16 mouse cellular contexts compared by ENCODE assay signal in genomic region chr9:97602476-97602875, GRCm38 (mm10).
DNase-seq lines count a peak whose midpoint lies in the region; ATAC-seq lines count a peak whose summit lies in the region.
"Had no signal": no experiment of that assay in that cellular context is flagged by ENCODE, and none has a peak within 500 bp of the region (broad histone marks: within the 10 kb centered on the region; RNA-seq: fewer than 3 reads in every experiment).

No protein-coding gene starts in this region.

- peak; percentile 50 for DNase-seq in hindbrain, embryonic 10.5 days (ENCODE audit: low spot score)
- peak; percentile 5 for DNase-seq in adrenal gland, postnatal 25 days
- peak; percentile 13 for DNase-seq in embryonic facial prominence, embryonic 10.5 days (ENCODE audit: low spot score)
- no peak for DNase-seq in heart, postnatal 4 days
- DNase-seq: cerebellum, adult 11-12 months; heart, postnatal 14 days; liver; thymus, postnatal 14 days had no signal

- H3K9me3 ChIP-seq in hindbrain, embryonic 10.5 days: no peaks in the 10 kb centered on the region
- H3K9me3 ChIP-seq in hindbrain, embryonic 12.5 days (replicated peaks): no peaks in the 10 kb centered on the region
- no peaks in the 10 kb centered on the region for H3K9me3 ChIP-seq in embryonic facial prominence, embryonic 10.5 days
- H3K9me3 ChIP-seq in neural tube, embryonic 13.5 days: no peaks in the 10 kb centered on the region
- H3K9me3 ChIP-seq: embryonic facial prominence, embryonic 13.5 days; forebrain, embryonic 13.5 days; kidney, embryonic 15.5 days had no signal

- H3K9ac ChIP-seq in hindbrain, embryonic 12.5 days: no peak overlapping the region
- no peak overlapping the region for H3K9ac ChIP-seq in neural tube, embryonic 13.5 days
- H3K9ac ChIP-seq: embryonic facial prominence, embryonic 13.5 days; forebrain, embryonic 13.5 days; kidney, embryonic 15.5 days had no signal

- H3K4me3 ChIP-seq in hindbrain, embryonic 10.5 days: no peak overlapping the region
- no peak overlapping the region for H3K4me3 ChIP-seq in hindbrain, embryonic 12.5 days
- H3K4me3 ChIP-seq in embryonic facial prominence, embryonic 10.5 days: no peak overlapping the region
- H3K4me3 ChIP-seq in neural tube, embryonic 13.5 days: no peak overlapping the region
- H3K4me3 ChIP-seq: embryonic facial prominence, embryonic 13.5 days; forebrain, embryonic 13.5 days; kidney, embryonic 15.5 days; myocyte had no signal

- WGBS in hindbrain, embryonic 10.5 days: 57% methylated on average over 5 of the region's 5 CpGs
- WGBS in hindbrain, embryonic 12.5 days: 49% methylated on average over 5 of the region's 5 CpGs
- 69% methylated on average over 5 of the region's 5 CpGs for WGBS in embryonic facial prominence, embryonic 10.5 days
- WGBS in neural tube, embryonic 13.5 days: 51% methylated on average over 5 of the region's 5 CpGs

- no peaks in the 10 kb centered on the region for H3K36me3 ChIP-seq in hindbrain, embryonic 10.5 days
- H3K36me3 ChIP-seq in hindbrain, embryonic 12.5 days: no peaks in the 10 kb centered on the region
- no peaks in the 10 kb centered on the region for H3K36me3 ChIP-seq in embryonic facial prominence, embryonic 10.5 days (replicated peaks)
- H3K36me3 ChIP-seq in neural tube, embryonic 13.5 days: no peaks in the 10 kb centered on the region
- H3K36me3 ChIP-seq: embryonic facial prominence, embryonic 13.5 days; kidney, embryonic 15.5 days had no signal

- peaks cover 18% of the 10 kb centered on the region for H3K4me1 ChIP-seq in hindbrain, embryonic 10.5 days (replicated peaks)
- H3K4me1 ChIP-seq in hindbrain, embryonic 12.5 days: peaks cover 7% of the 10 kb centered on the region
- H3K4me1 ChIP-seq in embryonic facial prominence, embryonic 10.5 days: peaks cover 5% of the 10 kb centered on the region; the same call in 1 of the 2 replicates
- peaks cover 21% of the 10 kb centered on the region for H3K4me1 ChIP-seq in neural tube, embryonic 13.5 days (replicated peaks)
- H3K4me1 ChIP-seq: embryonic facial prominence, embryonic 13.5 days had no signal

- peak overlapping the region; percentile 62; the same call in 1 of the 2 replicates for H3K27ac ChIP-seq in hindbrain, embryonic 10.5 days
- no peak overlapping the region for H3K27ac ChIP-seq in hindbrain, embryonic 12.5 days
- H3K27ac ChIP-seq in embryonic facial prominence, embryonic 10.5 days (replicated peaks): no peak overlapping the region; the same call in 1 of the 2 replicates
- no peak overlapping the region for H3K27ac ChIP-seq in neural tube, embryonic 13.5 days (replicated peaks)
- H3K27ac ChIP-seq: embryonic facial prominence, embryonic 13.5 days; forebrain, embryonic 13.5 days; kidney, embryonic 15.5 days; macrophage had no signal

- H3K27me3 ChIP-seq in hindbrain, embryonic 10.5 days (ENCODE audit: insufficient read depth, poor library complexity, severe bottlenecking): no peaks in the 10 kb centered on the region
- no peaks in the 10 kb centered on the region for H3K27me3 ChIP-seq in hindbrain, embryonic 12.5 days
- H3K27me3 ChIP-seq in embryonic facial prominence, embryonic 10.5 days (replicated peaks; ENCODE audit: low read depth, poor library complexity, severe bottlenecking): no peaks in the 10 kb centered on the region
- H3K27me3 ChIP-seq in neural tube, embryonic 13.5 days: no peaks in the 10 kb centered on the region
- H3K27me3 ChIP-seq: embryonic facial prominence, embryonic 13.5 days; forebrain, embryonic 13.5 days; kidney, embryonic 15.5 days had no signal

- no peak; the same call in 1 of the 2 replicates for ATAC-seq in hindbrain, embryonic 12.5 days (ENCODE audit: low FRiP score)
- ATAC-seq in neural tube, embryonic 13.5 days (ENCODE audit: low read depth): peak; percentile 47; the same call in 1 of the 2 replicates
- ATAC-seq in megakaryocyte, adult 5-6 weeks (ENCODE audit: poor library complexity, severe bottlenecking): no peak
- ATAC-seq: forebrain, embryonic 13.5 days had no signal

- no peak overlapping the region for H3K4me2 ChIP-seq in hindbrain, embryonic 12.5 days (replicated peaks)
- H3K4me2 ChIP-seq in neural tube, embryonic 13.5 days: no peak overlapping the region
- H3K4me2 ChIP-seq: embryonic facial prominence, embryonic 13.5 days; forebrain, embryonic 13.5 days; kidney, embryonic 15.5 days had no signal
